Mouse (Mus musculus) limb, embryonic 15.5 days (tissue): ENCODE measurements around the gene Ncoa6. TPM values are rescaled to one million over a fixed set of nuclear protein-coding genes. Genes with fewer than 3 reads are reported as not detected.

Experiments
- ATAC-seq: fragments of 200-750 bp; cut with Nextera tagmentation; 2 replicates; pipeline ENCODE4 v1.8.0; 2017; ENCODE audit warnings: low read depth, moderate TSS enrichment; ENCODE audit not compliant: insufficient number of reproducible peaks, low FRiP score, low TSS enrichment
- H3K27ac ChIP-seq: fragments of 300-500 bp; sonication (generic); 2 replicates; pipeline ENCODE4 v1.5.1; 2015; ENCODE audit warnings: moderate library complexity, mild to moderate bottlenecking, inconsistent platforms
- H3K27me3 ChIP-seq: fragments of 300-500 bp; sonication (generic); 2 replicates; pipeline ENCODE4 v1.6.1; 2015; ENCODE audit warnings: inconsistent platforms
- H3K36me3 ChIP-seq: fragments of 300-500 bp; sonication (generic); 2 replicates; pipeline ENCODE4 v1.6.1; 2015; ENCODE audit warnings: inconsistent platforms
- H3K4me1 ChIP-seq: fragments of 300-500 bp; sonication (generic); 2 replicates; pipeline ENCODE4 v1.6.1; 2015; ENCODE audit warnings: inconsistent platforms
- H3K4me2 ChIP-seq: fragments of 300-500 bp; sonication (generic); 2 replicates; pipeline ENCODE4 v1.6.1; 2015; ENCODE audit warnings: mild to moderate bottlenecking, inconsistent platforms
- H3K4me3 ChIP-seq: fragments of 300-500 bp; sonication (generic); 2 replicates; pipeline ENCODE4 v1.5.1; 2015; ENCODE audit warnings: mild to moderate bottlenecking, inconsistent platforms
- H3K9ac ChIP-seq: fragments of 300-500 bp; sonication (generic); 2 replicates; pipeline ENCODE4 v1.6.1; 2015; ENCODE audit warnings: inconsistent platforms
- H3K9me3 ChIP-seq: fragments of 300-500 bp; sonication (generic); 2 replicates; pipeline ENCODE4 v1.6.1; 2016; ENCODE audit warnings: inconsistent platforms
- WGBS: fragments of 180-500 bp; shearing (Covaris S2); methylation state at CpG from one replicate; pipeline ENCODE4 v1.1.7; 2015; 5-methylcytosine and 5-hydroxymethylcytosine counted together
- microRNA counts: library from miRNA; unstranded; fragments of <30 nt; microRNA quantifications from one replicate; lab custom pipeline; 2016
- microRNA-seq: library from miRNA; unstranded; fragments of <30 nt; microRNA quantifications from one replicate; pipeline ENCODE4, GENCODE M21; 2016
- polyA plus RNA-seq: library from polyadenylated mRNA; unstranded; fragments of >200 nt; fragmentation: Nextera tagmentation; extraction: Ambion mirVana; gene quantifications from 2 replicates; pipeline ENCODE4 v1.2.1, GENCODE M21; 2015

Ncoa6 gene
- polyA plus RNA-seq, 1 experiment from 2014 or later: 19.2 TPM

- H3K4me3 ChIP-seq: no peak overlapping the region
- H3K27ac ChIP-seq: no peak overlapping the region
- no peaks in the 10 kb centered on the region for H3K36me3 ChIP-seq
- WGBS: 89% methylated on average over 3 of the region's 3 CpGs
- no peak for ATAC-seq
- H3K9me3 ChIP-seq: no peaks in the 10 kb centered on the region
- no peak overlapping the region for H3K9ac ChIP-seq
- no peak overlapping the region for H3K4me2 ChIP-seq
- no peaks in the 10 kb centered on the region for H3K27me3 ChIP-seq
- H3K4me1 ChIP-seq: peaks cover 10% of the 10 kb centered on the region
Observed at GRCm38 (mm10) chr2:155354402-155354801, 119.3 kb downstream of the Ncoa6 start.

- ATAC-seq: no peak
- Histone ChIP-seq H3K9ac (no peak overlapping the region), H3K27me3 (no peaks in the 10 kb centered on the region), H3K4me2 (no peak overlapping the region), H3K9me3 (no peaks in the 10 kb centered on the region), H3K27ac (no peak overlapping the region), H3K4me1 (no peaks in the 10 kb centered on the region), H3K36me3 (peaks cover 11% of the 10 kb centered on the region; the same call in 1 of the 2 replicates), H3K4me3 (no peak overlapping the region)
- WGBS: 71% methylated on average over 1 of the region's 1 CpGs
Observed at GRCm38 (mm10) chr2:155346670-155347069, 127.0 kb downstream of the Ncoa6 start.

MicroRNAs within 50 kb of the gene (microRNA counts, 519-probe panel; counts per million panel counts)
- 2,030 counts per million, percentile 35 among the panel's probes with 10 or more counts for microRNA mmu-miR-695 (lab: Ali Mortazavi, UCI)

Small RNA genes lying within 50 kb of the gene (microRNA-seq; reads per million reads assigned to microRNA genes)
- not detected for gene Mir695

Other genes with a start within 250 kb of the Ncoa6 start
- 443 and 453 TPM in 2 replicates for gene Dynlrb1, start 237.4 kb downstream of the Ncoa6 start, polyA plus RNA-seq
- 205 and 220 TPM in 2 replicates for gene Map1lc3a, start 197.6 kb downstream of the Ncoa6 start, polyA plus RNA-seq
- 41.7 and 45.5 TPM in 2 replicates for gene Pigu, start 116.5 kb downstream of the Ncoa6 start, polyA plus RNA-seq
- 16.7 and 20.8 TPM in 2 replicates for gene Trp53inp2, start 92.8 kb downstream of the Ncoa6 start, polyA plus RNA-seq
- 13.4 and 15.3 TPM in 2 replicates for gene Acss2, start 44.1 kb upstream of the Ncoa6 start, polyA plus RNA-seq
- 5.6 and 5.7 TPM in 2 replicates for gene Ggt7, start 44.3 kb upstream of the Ncoa6 start, polyA plus RNA-seq
- 26.7 and 28.3 TPM in 2 replicates for gene Gss, start 118.9 kb upstream of the Ncoa6 start, polyA plus RNA-seq
- 2.5 and 4.9 TPM in 2 replicates for gene Myh7b, start 137.3 kb upstream of the Ncoa6 start, polyA plus RNA-seq
- 124 and 141 TPM in 2 replicates for gene Trpc4ap, start 218.5 kb upstream of the Ncoa6 start, polyA plus RNA-seq